Mouse (Mus musculus): ENCODE measurements around the gene Med4. TPM values are rescaled to one million over a fixed set of nuclear protein-coding genes. Genes with fewer than 3 reads are reported as not detected.

Gene Med4
- polyA plus RNA-seq, 1 experiment: 14.1 TPM

DNA sequence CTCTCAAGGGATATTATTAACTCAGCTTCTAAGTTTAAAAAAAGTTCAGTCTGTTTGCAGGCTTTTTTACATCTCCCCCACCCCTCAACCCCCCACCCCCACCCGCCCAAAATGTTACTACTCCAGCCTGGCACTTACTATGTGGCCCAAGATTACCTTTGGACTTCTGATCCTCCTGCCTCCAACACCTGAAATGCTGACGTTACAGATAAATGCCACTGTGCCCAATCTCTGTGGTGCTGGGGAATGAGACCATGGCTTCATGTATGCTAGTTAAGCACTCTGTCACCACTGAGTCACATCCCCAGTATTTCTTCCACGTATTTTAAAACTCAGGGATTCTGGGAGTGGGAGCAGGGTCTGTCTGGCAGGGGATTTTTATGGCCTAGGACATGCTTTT is 40.5 kb downstream of the Med4 start:
- peaks cover 7% of the 10 kb centered on the region for H3K4me1 ChIP-seq (ENCODE audit: control insufficient read depth, insufficient read depth, low read length)
- 55% methylated on average over 3 of the region's 3 CpGs for WGBS
- no peak for DNase-seq
- no peak for TF ChIP-seq POLR2A (IDR thresholded peaks at IDR 0.05; ENCODE audit: borderline replicate concordance, extremely low read depth, low read depth, low read length)
- no peak for TF ChIP-seq CTCF (IDR thresholded peaks at IDR 0.05; ENCODE audit: insufficient read depth, low read length)
- H3K4me3 ChIP-seq (replicated peaks; ENCODE audit: extremely low read depth, low read depth, low read length): no peak overlapping the region

DNA sequence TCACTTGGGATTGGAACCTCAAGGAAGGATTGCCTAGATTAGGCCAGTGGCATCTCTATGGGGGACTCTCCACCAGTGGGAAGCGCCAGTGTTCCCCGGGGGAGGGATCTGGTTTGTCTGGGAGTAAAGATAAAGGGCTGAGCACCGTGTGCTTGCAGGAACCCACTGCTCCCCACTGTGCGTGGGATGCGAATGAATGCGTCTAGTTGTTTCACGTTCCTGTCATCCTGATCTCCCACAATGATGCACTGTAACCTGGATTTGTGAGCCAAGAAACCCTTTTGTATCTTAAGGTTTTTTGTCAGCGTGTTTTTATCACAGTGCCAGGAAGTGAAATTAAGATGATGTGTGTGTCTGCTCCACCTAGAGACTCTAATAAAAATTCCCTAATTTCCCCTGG is 40.9 kb downstream of the Med4 start:
- 67% methylated on average over 8 of the region's 8 CpGs for WGBS
- DNase-seq: no peak
- Histone ChIP-seq H3K4me1 (ENCODE audit: control insufficient read depth, insufficient read depth, low read length) (peaks cover 7% of the 10 kb centered on the region), H3K4me3 (replicated peaks; ENCODE audit: extremely low read depth, low read depth, low read length) (no peak overlapping the region)
- TF ChIP-seq POLR2A (IDR thresholded peaks at IDR 0.05; ENCODE audit: borderline replicate concordance, extremely low read depth, low read depth, low read length) (no peak), CTCF (IDR thresholded peaks at IDR 0.05; ENCODE audit: insufficient read depth, low read length) (no peak)

DNA sequence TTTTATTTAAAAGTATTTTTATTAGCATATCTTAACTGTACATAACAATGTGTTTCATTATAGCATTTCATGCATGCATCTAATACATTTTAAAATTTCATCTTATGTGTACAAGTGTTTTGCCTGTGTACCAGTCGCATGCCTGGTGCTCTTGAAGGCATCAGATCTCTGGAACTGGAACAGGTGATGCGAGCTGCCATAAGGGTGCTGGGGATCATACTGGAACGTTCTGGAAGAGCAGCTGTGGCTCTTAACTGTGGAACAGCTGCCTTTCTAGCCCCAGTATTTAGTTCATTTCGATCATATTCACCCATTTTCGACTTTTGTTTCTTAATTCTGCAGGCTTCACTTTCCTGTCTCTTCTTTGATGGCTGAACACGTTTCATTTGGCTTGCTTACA is 41.3 kb downstream of the Med4 start:
- 79% methylated on average over 6 of the region's 6 CpGs for WGBS
- Histone ChIP-seq H3K4me1 (ENCODE audit: control insufficient read depth, insufficient read depth, low read length) (peaks cover 7% of the 10 kb centered on the region), H3K4me3 (replicated peaks; ENCODE audit: extremely low read depth, low read depth, low read length) (no peak overlapping the region)
- DNase-seq: no peak
- no peak for TF ChIP-seq CTCF (IDR thresholded peaks at IDR 0.05; ENCODE audit: insufficient read depth, low read length)
- no peak for TF ChIP-seq POLR2A (IDR thresholded peaks at IDR 0.05; ENCODE audit: borderline replicate concordance, extremely low read depth, low read depth, low read length)

DNA sequence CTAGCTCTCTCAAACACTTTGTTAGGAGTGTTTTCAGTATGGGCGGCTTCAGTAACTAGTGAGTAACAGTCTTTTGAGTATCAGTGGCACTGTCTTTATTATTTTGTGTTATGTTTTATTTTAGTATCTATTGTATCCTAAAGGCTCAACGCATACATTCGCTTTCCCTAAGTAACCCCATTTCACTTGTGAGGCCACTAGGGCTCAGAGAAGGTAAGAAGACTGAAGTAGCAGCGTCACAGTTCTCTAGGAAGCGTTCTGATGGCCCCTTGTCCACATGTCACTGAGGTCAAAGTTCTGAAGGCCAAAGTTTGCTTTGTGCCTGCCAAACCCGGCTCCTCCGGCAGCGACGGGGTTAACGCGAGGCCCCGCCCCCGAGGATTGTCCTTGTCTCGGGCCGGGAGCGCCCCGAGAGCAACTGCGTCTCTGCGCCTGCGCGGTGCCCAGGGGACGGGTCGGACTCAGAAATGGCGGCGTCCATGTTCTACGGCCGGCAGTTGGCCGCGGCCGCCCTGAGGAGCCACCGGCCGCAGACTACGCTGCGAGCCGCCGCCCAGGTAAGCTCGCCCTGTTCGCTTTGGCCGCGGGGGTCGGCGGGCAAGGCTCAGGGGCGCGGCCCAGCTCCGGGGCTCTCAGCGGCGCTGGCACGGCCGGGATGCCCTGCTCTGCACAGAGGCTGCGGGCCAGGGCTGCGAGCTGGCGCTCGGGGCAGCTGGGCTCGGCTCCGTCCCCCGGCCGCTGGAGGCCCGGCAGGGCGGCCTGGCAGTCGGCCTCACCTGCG is 42.7 kb downstream of the Med4 start:
- peak overlapping the region; percentile 82 for H3K4me3 ChIP-seq (replicated peaks; ENCODE audit: extremely low read depth, low read depth, low read length)
- 3% methylated on average over 61 of the region's 61 CpGs for WGBS
- TF ChIP-seq CTCF (IDR thresholded peaks at IDR 0.05; ENCODE audit: insufficient read depth, low read length) (no peak), POLR2A (IDR thresholded peaks at IDR 0.05; ENCODE audit: borderline replicate concordance, extremely low read depth, low read depth, low read length) (peak; percentile 67; the same call in 1 of the 2 replicates)
- H3K4me1 ChIP-seq (ENCODE audit: control insufficient read depth, insufficient read depth, low read length): peaks cover 7% of the 10 kb centered on the region
- DNase-seq: peak; percentile 93

DNA sequence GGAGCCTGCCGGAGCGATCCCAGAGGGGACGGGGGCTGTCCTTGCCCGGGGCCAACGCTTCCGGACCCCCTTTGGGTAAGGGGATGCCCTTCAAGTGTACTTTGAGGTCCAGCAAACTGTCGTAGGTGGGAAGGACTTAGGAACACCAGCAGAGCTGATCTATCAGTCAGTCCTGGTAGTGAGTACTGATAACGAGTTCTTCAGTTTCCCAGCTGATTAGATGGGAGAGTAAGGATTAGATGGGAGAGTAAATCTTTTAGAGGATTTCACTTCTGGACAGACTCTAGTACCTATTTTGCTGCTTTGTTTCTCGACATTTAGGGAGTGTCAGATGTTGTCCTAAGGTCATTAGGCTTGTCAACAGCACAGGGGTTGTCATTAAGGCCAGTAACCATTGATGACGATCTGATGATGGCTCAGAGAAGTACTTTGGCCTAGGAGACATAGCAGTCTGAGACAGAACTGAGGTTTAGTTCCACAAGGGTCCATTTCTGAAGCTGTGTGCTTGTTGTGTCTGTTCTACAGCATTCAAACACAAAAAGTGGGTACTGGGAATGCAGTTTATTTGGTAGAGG is 43.4 kb downstream of the Med4 start:
- Histone ChIP-seq H3K4me3 (replicated peaks; ENCODE audit: extremely low read depth, low read depth, low read length) (peak overlapping the region; percentile 82), H3K4me1 (ENCODE audit: control insufficient read depth, insufficient read depth, low read length) (peaks cover 7% of the 10 kb centered on the region)
- DNase-seq: no peak
- WGBS: 0% methylated on average over 10 of the region's 10 CpGs
- TF ChIP-seq CTCF (IDR thresholded peaks at IDR 0.05; ENCODE audit: insufficient read depth, low read length) (no peak), POLR2A (IDR thresholded peaks at IDR 0.05; ENCODE audit: borderline replicate concordance, extremely low read depth, low read depth, low read length) (no peak)

Other genes starting within 250 kb of the Med4 start
- gene Rb1, start 184.2 kb upstream of the Med4 start, polyA plus RNA-seq (2012; rRNA removed): 4.1 and 7.8 TPM in 2 replicates
- gene Itm2b, start 124.7 kb upstream of the Med4 start, polyA plus RNA-seq (2012; rRNA removed): 1,455 and 1,580 TPM in 2 replicates
- gene Sucla2, start 15.3 kb downstream of the Med4 start, polyA plus RNA-seq (2012; rRNA removed): 8.5 and 13.9 TPM in 2 replicates
- 0.80 and 1.3 TPM in 2 replicates for gene Nudt15, start 38.2 kb downstream of the Med4 start, polyA plus RNA-seq (2012; rRNA removed)
- gene Gm21750, start 151.2 kb downstream of the Med4 start, polyA plus RNA-seq (2012; rRNA removed): not detected in 2 replicates